Mouse (Mus musculus) cerebellum, postnatal 4 days (tissue): ENCODE data around the gene Astl.

Experiments used
- DNase-seq, 2 experiments: peaks; one replicate each; pipeline ENCODE4 v3.0.0; 2022; ENCODE audit warnings: low spot score in 2 of 2, mixed read lengths in 1 of 2

The Astl gene

DNA sequence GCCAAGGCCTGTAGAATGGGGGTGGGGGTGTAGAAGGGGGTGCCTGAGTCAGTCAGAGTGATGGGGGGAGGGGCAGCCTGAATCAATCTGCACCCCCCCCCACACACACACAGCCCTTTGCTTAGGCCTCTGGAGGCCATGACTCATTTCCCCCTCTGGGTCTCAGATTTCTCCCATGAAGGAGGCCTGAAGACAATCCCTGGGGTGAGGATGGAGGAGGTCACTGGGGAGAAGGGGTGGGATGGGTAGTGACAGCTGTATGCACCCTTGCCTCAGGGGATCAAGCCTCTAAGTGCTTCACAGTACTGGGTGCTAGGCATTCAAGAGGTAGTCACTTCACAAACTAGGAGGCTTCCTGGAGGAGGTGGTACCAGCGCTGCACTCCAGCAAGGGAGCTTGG, 14.8 kb upstream of the Astl start:
- DNase-seq = no peak

GRCm38 (mm10) chr2:127324456-127324855, 14.0 kb upstream of the Astl start:
- DNase-seq = no peak

GRCm38 (mm10) chr2:127328090-127328851, 10.2 kb upstream of the Astl start:
- no peak for DNase-seq

- no peak for DNase-seq
These were observed 5.5 kb upstream of the Astl start for GRCm38 (mm10) chr2:127332807-127333570.

- no peak for DNase-seq
These were observed 4.4 kb upstream of the Astl start for GRCm38 (mm10) chr2:127333945-127334603.

DNA sequence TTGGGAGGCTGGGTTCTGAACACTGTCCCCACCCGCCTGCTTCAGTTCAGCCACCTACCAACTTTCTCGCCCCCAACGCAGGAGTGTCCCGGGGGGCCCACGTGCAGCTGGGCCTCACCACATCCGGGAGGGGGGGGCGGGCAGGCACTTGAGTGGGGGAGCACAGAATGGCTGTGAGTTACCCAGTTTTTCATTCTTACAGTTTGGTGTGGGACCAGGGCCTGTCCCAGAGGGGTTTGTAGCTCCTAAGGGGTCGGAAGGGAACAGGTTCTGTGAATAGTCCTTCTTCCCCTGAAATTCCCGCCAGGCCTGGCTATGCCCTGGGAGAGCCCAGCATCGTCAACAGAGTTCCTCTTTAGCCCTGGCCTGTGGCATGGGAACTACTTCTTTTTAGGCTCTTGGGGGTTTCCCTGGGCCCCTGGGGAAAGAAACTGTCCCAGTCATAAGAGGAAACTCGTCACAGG, 3.3 kb upstream of the Astl start:
- no peak for DNase-seq

DNA sequence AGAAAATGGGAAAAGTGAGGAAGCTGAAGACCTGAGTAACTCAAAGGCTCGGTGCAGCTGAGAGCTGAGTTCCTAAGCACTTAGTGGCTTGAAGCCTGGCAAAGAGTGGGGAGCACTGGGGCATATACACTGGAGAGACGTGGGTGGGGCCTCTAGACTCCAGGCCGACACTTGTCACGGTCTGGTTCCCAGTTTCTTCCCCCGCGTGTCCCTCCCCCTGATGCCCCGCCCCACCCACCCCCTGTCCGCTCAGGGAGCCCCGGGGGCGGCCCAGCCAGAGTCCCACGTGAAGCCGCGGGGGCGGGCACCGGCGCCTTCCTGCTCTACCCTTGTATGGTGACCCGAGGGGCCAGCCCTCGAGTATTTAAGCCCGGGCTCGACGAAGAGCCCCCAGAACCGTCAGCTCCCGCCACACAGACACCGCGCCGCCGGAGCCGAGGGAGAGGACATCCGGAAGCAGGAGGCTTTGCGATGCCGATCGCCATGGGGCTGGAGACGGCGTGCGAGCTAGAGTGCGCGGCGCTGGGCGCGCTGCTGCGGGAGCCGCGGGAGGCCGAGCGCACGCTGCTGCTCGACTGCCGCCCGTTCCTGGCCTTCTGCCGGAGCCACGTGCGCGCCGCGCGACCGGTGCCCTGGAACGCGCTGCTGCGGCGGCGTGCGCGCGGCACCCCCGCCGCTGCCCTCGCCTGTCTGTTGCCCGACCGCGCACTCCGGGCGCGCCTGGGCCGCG, 2.5 kb upstream of the Astl start, which contains the start of gene Dusp2:
Dusp2 (plus strand) TSS at position 393 of the 730 bp plus-strand sequence.
- peak in 1 of 2 experiments; percentile 55 for DNase-seq

GRCm38 (mm10) chr2:127336497-127336832, 2.0 kb upstream of the Astl start:
- DNase-seq = no peak

- DNase-seq = no peak
These were observed 1.6 kb upstream of the Astl start for GRCm38 (mm10) chr2:127336885-127337284.

DNA sequence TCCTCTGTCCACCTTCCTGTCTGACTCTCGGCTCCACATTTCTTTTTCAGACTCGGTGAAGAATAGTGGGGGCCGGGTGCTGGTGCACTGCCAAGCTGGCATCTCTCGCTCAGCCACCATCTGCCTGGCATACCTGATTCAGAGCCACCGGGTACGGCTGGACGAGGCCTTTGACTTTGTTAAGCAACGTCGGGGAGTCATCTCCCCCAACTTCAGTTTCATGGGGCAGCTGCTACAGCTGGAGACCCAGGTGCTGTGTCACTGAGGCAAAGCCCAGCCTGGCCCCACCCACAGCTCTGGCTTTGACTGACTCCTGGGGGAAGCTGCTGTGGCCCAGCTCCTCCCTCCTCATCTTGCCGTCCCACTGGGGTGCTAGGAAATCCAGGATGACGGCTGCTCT, 908 bp upstream of the Astl start:
- DNase-seq = peak in 1 of 2 experiments; percentile 27

DNA sequence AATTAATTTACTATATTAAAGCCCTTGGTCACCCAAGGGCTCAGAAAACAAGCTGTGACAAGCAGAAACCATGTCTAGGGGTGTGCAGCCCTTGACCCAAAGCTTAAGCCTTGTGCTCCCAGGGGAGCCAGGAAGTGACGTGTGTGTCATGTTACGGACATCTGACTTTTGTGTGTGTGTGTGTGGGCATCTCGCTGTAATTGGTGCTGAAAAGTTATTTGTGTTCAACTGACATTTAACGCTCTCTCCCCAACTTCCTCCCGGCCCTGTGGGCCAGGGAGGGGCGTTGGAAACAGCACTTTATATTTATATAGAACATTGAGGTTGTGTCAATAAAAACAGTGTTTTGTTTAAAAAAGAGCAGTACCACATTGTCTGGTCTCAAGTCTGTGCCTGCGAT, 427 bp upstream of the Astl start:
- no peak for DNase-seq

- DNase-seq = no peak
These were observed 394 bp downstream of the Astl start for GRCm38 (mm10) chr2:127338833-127339232.

DNA sequence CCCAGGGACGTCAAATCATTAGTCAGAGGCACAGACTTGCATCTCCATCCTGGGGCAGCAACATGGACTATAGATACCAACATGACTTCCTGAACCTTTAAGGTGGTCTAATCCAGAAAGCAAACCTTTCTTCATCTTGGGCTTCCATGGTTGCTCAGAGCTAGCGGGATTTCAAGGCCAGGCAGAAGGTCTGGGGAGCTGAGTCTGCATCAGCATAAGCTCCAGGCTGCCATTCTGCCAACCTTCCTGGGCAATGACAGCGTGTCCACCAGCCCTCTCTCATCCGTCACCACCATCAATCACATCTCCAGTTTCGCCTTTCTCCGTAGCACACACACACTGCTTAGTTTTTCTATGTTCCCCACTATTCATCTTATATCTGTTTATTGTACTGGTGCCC, 823 bp downstream of the Astl start:
- no peak for DNase-seq

DNA sequence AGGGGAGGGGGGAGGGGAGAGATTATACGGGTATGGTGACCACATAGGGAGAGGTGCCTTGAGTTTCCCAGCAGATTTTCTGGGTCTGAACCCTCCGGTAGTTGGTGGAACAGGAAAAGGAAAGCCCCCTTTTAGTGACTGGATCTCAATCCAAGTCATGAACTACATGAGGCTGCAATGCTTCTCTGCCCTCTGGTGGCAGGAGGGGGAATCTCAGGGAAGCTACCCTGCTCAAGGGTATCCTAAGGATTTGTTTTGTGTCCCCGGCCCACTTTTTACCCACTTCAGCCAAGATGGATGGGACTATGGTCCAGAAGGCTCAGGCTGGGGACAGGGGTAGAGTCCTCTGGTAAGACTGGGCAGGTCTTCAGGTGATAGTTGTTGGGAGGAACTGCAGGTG, 2.7 kb downstream of the Astl start:
- DNase-seq = peak in 1 of 2 experiments; percentile 67

GRCm38 (mm10) chr2:127346334-127346733, 7.9 kb downstream of the Astl start:
- DNase-seq = no peak

GRCm38 (mm10) chr2:127347147-127347985, 8.9 kb downstream of the Astl start:
- DNase-seq = no peak

GRCm38 (mm10) chr2:127353881-127354280, 15.4 kb downstream of the Astl start:
- DNase-seq = no peak

GRCm38 (mm10) chr2:127362459-127363281, 24.2 kb downstream of the Astl start, which contains the start of gene Adra2b:
TSS of gene Adra2b (plus strand) at chr2:127363208.
- DNase-seq = peak; percentile 83 to 86

DNA sequence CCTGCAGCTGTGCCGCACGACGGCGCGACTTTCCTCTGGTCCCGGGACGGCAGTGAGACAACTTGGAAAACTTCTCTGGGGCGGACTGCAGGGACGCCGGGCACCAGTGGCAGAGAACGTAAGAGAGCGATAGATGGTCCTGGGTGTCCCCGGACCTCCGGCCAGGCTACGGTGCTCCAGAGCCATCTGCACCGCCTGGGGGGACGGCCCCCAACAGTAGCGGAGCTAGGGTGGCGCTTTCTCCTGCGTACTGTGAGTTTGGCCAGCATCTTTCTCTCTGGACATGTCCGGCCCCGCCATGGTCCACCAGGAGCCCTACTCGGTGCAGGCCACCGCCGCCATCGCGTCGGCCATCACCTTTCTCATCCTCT, 24.8 kb downstream of the Astl start:
- DNase-seq = no peak

DNA sequence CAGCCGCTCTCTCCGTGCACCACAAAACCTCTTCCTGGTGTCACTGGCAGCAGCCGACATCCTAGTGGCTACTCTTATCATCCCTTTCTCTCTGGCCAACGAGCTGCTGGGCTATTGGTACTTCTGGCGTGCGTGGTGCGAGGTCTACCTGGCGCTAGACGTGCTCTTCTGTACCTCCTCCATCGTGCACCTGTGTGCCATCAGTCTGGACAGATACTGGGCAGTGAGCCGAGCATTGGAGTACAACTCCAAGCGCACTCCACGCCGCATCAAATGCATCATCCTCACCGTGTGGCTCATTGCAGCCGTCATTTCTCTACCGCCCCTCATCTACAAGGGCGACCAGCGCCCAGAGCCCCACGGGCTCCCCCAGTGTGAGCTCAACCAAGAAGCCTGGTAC, 25.3 kb downstream of the Astl start:
- peak in 1 of 2 experiments; percentile 10 for DNase-seq
